Mouse (Mus musculus) ES-Bruce4 (cell line): ENCODE results near the gene Rgs19. TPM values are rescaled to one million over a fixed set of nuclear protein-coding genes. Genes with fewer than 3 reads are reported as not detected.

Experiments used
- H3K27ac ChIP-seq: 2 replicates; pipeline ENCODE4 v1.5.1; 2012; ENCODE audit warnings: low read length, inconsistent platforms; ENCODE audit not compliant: insufficient read depth
- H3K27me3 ChIP-seq: 2 replicates; pipeline ENCODE4 v1.6.1; 2012; ENCODE audit warnings: mild to moderate bottlenecking, low read length, inconsistent platforms; ENCODE audit not compliant: control insufficient read depth, poor library complexity, insufficient read depth, severe bottlenecking
- H3K36me3 ChIP-seq: 2 replicates; pipeline ENCODE4 v1.6.1; 2012; ENCODE audit warnings: inconsistent platforms, mild to moderate bottlenecking, low read length, moderate library complexity; ENCODE audit not compliant: control insufficient read depth, poor library complexity, insufficient read depth, severe bottlenecking
- H3K4me1 ChIP-seq: one replicate; pipeline ENCODE4 v1.8.1; 2011; ENCODE audit warnings: low read length; ENCODE audit not compliant: control insufficient read depth, insufficient read depth
- H3K4me3 ChIP-seq: 2 replicates; pipeline ENCODE4 v1.5.1; 2011; ENCODE audit warnings: low read depth, mild to moderate bottlenecking, low read length
- H3K9ac ChIP-seq: 2 replicates; pipeline ENCODE4 v1.6.1; 2012; ENCODE audit warnings: low read depth, mild to moderate bottlenecking, inconsistent platforms; ENCODE audit not compliant: poor library complexity, severe bottlenecking
- H3K9me3 ChIP-seq: replicated peaks from 2 replicates; pipeline ENCODE4 v1.6.1; 2012; ENCODE audit warnings: mild to moderate bottlenecking, low read length, inconsistent platforms; ENCODE audit not compliant: control insufficient read depth, poor library complexity, insufficient read depth, severe bottlenecking
- CTCF ChIP-seq: IDR thresholded peaks from one replicate; pipeline ENCODE4 v1.8.1; 2011; ENCODE audit warnings: low read depth, low read length
- EP300 ChIP-seq: IDR thresholded peaks from 2 replicates; pipeline ENCODE4 v1.6.1; 2011; ENCODE audit warnings: low read depth, low read length; ENCODE audit not compliant: insufficient read depth
- POLR2A ChIP-seq: IDR thresholded peaks from one replicate; pipeline ENCODE4 v1.8.1; 2011; ENCODE audit warnings: low read length; ENCODE audit not compliant: insufficient read depth
- polyA plus RNA-seq: library from polyadenylated mRNA; stranded (reverse); fragments of >200 nt; gene quantifications from 2 replicates; pipeline ENCODE4 v1.2.4, GENCODE M21; 2011; ENCODE audit warnings: low read depth; ENCODE audit not compliant: missing spikeins, insufficient read depth, insufficient read length

The Rgs19 gene
- polyA plus RNA-seq, 1 experiment = 46.5 TPM

DNA sequence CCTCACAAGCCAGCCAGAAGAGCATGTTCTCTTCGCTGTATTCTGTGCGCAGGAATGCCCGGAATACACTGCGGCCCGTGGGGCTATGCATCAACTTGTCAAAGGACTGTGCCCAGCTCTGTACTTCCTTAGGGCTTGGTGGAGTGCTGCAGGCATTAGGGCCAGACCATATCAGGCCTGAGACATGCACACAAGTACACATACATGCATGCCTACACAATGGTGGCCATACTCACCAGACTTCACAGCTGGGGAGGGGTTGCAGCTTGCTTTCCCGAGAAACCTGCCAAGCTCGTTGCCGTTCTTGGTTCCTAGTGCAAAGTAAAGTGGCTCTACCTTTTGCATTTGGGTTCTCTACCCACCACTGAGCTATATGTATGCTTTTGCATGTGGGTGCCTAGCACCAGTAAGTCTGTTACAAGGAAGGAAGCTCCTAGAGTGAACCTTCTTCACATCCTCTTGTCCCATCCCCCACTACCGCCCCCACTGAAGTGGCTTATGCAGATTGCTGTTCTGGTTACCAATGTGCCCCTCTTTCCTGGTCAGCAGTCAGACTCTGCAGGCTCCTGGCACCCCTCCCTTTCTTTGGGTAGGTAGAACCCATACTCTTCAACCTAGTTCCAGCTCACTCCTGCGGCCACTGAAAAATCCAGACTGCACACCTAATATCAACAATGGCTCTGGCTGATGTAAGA is 4.2 kb downstream of the Rgs19 start:
- H3K4me1 ChIP-seq = no peaks in the 10 kb centered on the region
- no peak for TF ChIP-seq CTCF
- no peak for TF ChIP-seq EP300
- no peak for TF ChIP-seq POLR2A
- H3K4me3 ChIP-seq = no peak overlapping the region
- H3K27me3 ChIP-seq = no peaks in the 10 kb centered on the region
- no peak overlapping the region for H3K9ac ChIP-seq
- 0 out of 2 replicates have a peak, but pooled peaks cover 4% of the 10 kb centered on the region for H3K36me3 ChIP-seq
- H3K9me3 ChIP-seq = no peaks in the 10 kb centered on the region
- H3K27ac ChIP-seq = no peak overlapping the region

- H3K4me3 ChIP-seq = no peak overlapping the region
- H3K27me3 ChIP-seq = no peaks in the 10 kb centered on the region
- H3K36me3 ChIP-seq = 0 out of 2 replicates have a peak, but pooled peaks cover 4% of the 10 kb centered on the region
- no peak for TF ChIP-seq POLR2A
- no peaks in the 10 kb centered on the region for H3K9me3 ChIP-seq
- H3K9ac ChIP-seq = no peak overlapping the region
- no peaks in the 10 kb centered on the region for H3K4me1 ChIP-seq
- H3K27ac ChIP-seq = no peak overlapping the region
Measured at GRCm38 (mm10) chr2:181687586-181687985, 6.2 kb downstream of the Rgs19 start.

DNA sequence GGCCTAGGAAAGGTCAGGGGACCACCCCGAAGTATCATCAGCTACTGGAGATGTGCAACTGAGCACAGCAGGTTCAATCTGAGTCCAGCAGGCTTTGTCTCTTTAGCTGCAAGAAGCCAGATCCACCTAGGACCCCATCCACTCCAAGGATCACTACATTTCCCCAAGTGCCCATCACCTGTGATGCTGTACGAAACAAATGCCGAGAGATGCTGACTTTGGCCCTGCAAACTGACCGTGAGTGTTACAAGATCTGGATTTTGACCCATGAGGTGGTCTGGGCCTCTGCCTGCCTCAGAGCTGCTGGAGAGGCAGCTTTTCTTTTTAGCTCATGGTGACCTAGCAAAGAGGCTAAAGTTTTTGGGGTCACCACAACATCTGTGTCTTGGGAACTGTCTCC is 8.1 kb downstream of the Rgs19 start:
- Histone ChIP-seq H3K36me3 (0 out of 2 replicates have a peak, but pooled peaks cover 4% of the 10 kb centered on the region), H3K4me1 (no peaks in the 10 kb centered on the region), H3K9me3 (no peaks in the 10 kb centered on the region), H3K27me3 (no peaks in the 10 kb centered on the region), H3K9ac (no peak overlapping the region), H3K27ac (no peak overlapping the region), H3K4me3 (no peak overlapping the region)
- no peak for TF ChIP-seq EP300
- TF ChIP-seq CTCF = no peak
- TF ChIP-seq POLR2A = no peak

- H3K9ac ChIP-seq = no peak overlapping the region
- no peaks in the 10 kb centered on the region for H3K9me3 ChIP-seq
- no peaks in the 10 kb centered on the region for H3K4me1 ChIP-seq
- H3K27ac ChIP-seq = no peak overlapping the region
- H3K4me3 ChIP-seq = no peak overlapping the region
- H3K27me3 ChIP-seq = no peaks in the 10 kb centered on the region
- 0 out of 2 replicates have a peak, but pooled peaks cover 4% of the 10 kb centered on the region for H3K36me3 ChIP-seq
- no peak for TF ChIP-seq CTCF
- no peak for TF ChIP-seq EP300
- TF ChIP-seq POLR2A = no peak
Measured at GRCm38 (mm10) chr2:181684713-181685112, 9.1 kb downstream of the Rgs19 start.

DNA sequence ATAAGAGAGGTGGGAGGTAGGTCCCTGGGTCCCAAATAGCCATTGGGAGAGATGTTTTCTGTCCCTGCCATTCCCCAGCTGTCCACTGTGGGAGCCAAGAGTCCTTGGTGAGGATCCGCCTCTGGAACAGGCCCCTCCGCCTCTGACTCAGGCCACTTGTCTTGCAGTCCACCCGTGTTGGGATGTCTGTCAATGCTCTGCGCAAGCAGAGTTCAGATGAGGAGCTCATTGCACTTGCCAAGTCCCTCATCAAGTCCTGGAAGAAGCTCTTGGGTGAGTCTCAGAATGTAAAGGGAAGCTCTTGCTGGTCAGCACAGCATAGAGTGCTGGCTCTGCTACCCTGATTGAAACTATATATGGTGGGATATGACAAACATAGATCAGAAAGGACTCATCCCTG is 10.4 kb downstream of the Rgs19 start:
- Histone ChIP-seq H3K36me3 (no peaks in the 10 kb centered on the region), H3K4me1 (no peaks in the 10 kb centered on the region), H3K9me3 (no peaks in the 10 kb centered on the region), H3K27me3 (no peaks in the 10 kb centered on the region), H3K27ac (no peak overlapping the region), H3K9ac (no peak overlapping the region), H3K4me3 (no peak overlapping the region)
- TF ChIP-seq EP300 (no peak), POLR2A (no peak), CTCF (no peak)

DNA sequence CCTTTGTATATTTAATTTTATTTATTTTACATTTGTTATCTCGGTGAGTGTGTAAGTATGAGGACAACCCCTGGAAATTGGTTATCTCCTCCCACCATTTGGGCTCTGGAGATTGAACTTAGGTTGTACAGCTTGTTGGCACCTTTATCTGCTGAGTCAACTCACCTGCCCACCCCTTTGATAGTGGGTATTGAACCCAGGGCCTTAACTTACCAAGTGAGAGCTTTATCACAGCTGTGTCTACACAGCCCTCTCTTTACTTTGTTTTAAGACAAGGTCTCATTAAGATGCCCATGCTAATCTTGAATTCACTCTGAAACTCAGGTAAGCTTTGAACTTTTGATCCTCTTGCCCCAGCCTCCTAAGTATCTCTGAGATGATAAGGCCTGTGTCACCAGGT is 11.8 kb downstream of the Rgs19 start:
- Histone ChIP-seq H3K36me3 (no peaks in the 10 kb centered on the region), H3K4me3 (no peak overlapping the region), H3K27me3 (no peaks in the 10 kb centered on the region), H3K9me3 (no peaks in the 10 kb centered on the region), H3K4me1 (no peaks in the 10 kb centered on the region), H3K9ac (no peak overlapping the region), H3K27ac (no peak overlapping the region)
- TF ChIP-seq CTCF = no peak
- TF ChIP-seq POLR2A = no peak
- no peak for TF ChIP-seq EP300
